Mouse (Mus musculus): ENCODE data around the gene Synj2. TPM values are rescaled to one million over a fixed set of nuclear protein-coding genes. Genes with fewer than 3 reads are reported as not detected.
A peak's percentile ranks its signal among the peaks of the same experiment; 100 is the strongest.

The Synj2 gene
- total RNA-seq, 2 experiments from 2014 or later = 121 to 135 TPM

GRCm38 (mm10) chr17:5997380-5998234, 56.5 kb downstream of the Synj2 start:
- DNase-seq (ENCODE audit: low spot score in 2 of 2) = no peak

GRCm38 (mm10) chr17:5998235-5998500, 57.1 kb downstream of the Synj2 start:
- no peak for DNase-seq (ENCODE audit: low spot score in 2 of 2)

- DNase-seq (ENCODE audit: low spot score in 2 of 2) = no peak
These were observed 58.0 kb downstream of the Synj2 start for GRCm38 (mm10) chr17:5999039-5999543.

- DNase-seq (ENCODE audit: low spot score in 2 of 2) = no peak
These were observed 59.8 kb downstream of the Synj2 start for GRCm38 (mm10) chr17:6000864-6001319.

GRCm38 (mm10) chr17:6001389-6001788, 60.3 kb downstream of the Synj2 start:
- no peak for DNase-seq (ENCODE audit: low spot score in 2 of 2)

GRCm38 (mm10) chr17:6001836-6002235, 60.8 kb downstream of the Synj2 start:
- no peak for DNase-seq (ENCODE audit: low spot score in 2 of 2)

- DNase-seq (ENCODE audit: low spot score in 2 of 2) = no peak
These were observed 61.5 kb downstream of the Synj2 start for GRCm38 (mm10) chr17:6002563-6002962.

- DNase-seq (ENCODE audit: low spot score in 2 of 2) = no peak
These were observed 62.6 kb downstream of the Synj2 start for GRCm38 (mm10) chr17:6003661-6004060.

- no peak for DNase-seq (ENCODE audit: low spot score in 2 of 2)
These were observed 64.2 kb downstream of the Synj2 start for GRCm38 (mm10) chr17:6005246-6005637.

- DNase-seq (ENCODE audit: low spot score in 2 of 2) = peak; percentile 54 to 66
These were observed 64.8 kb downstream of the Synj2 start for GRCm38 (mm10) chr17:6005638-6006471.

GRCm38 (mm10) chr17:6007101-6007780, 66.2 kb downstream of the Synj2 start:
- no peak for DNase-seq (ENCODE audit: low spot score in 2 of 2)

GRCm38 (mm10) chr17:6007902-6008301, 66.8 kb downstream of the Synj2 start:
- no peak for DNase-seq (ENCODE audit: low spot score in 2 of 2)

GRCm38 (mm10) chr17:6008590-6008989, 67.5 kb downstream of the Synj2 start:
- no peak for DNase-seq (ENCODE audit: low spot score in 2 of 2)

GRCm38 (mm10) chr17:6009606-6010005, 68.5 kb downstream of the Synj2 start:
- no peak for DNase-seq (ENCODE audit: low spot score in 2 of 2)

- DNase-seq (ENCODE audit: low spot score in 2 of 2) = no peak
These were observed 72.0 kb downstream of the Synj2 start for GRCm38 (mm10) chr17:6013079-6013478.

- no peak for DNase-seq (ENCODE audit: low spot score in 2 of 2)
These were observed 73.9 kb downstream of the Synj2 start for GRCm38 (mm10) chr17:6014985-6015384.

GRCm38 (mm10) chr17:6016213-6016780, 75.2 kb downstream of the Synj2 start:
- DNase-seq (ENCODE audit: low spot score in 2 of 2) = no peak

GRCm38 (mm10) chr17:6017268-6017667, 76.2 kb downstream of the Synj2 start:
- no peak for DNase-seq (ENCODE audit: low spot score in 2 of 2)

GRCm38 (mm10) chr17:6018348-6018747, 77.3 kb downstream of the Synj2 start:
- no peak for DNase-seq (ENCODE audit: low spot score in 2 of 2)

- no peak for DNase-seq (ENCODE audit: low spot score in 2 of 2)
These were observed 78.7 kb downstream of the Synj2 start for GRCm38 (mm10) chr17:6019776-6020175.

GRCm38 (mm10) chr17:6020636-6021035, 79.6 kb downstream of the Synj2 start:
- DNase-seq (ENCODE audit: low spot score in 2 of 2) = no peak
